Mouse (Mus musculus) stomach, embryonic 14.5 days (tissue): ENCODE data around the gene Eef1b2. TPM values are rescaled to one million over a fixed set of nuclear protein-coding genes. Genes with fewer than 3 reads are reported as not detected.
"Not testable (repeated sequence)": the region's sequence is repeated elsewhere in the genome, so short reads cannot be mapped to it uniquely, and the experiment has no call there.

Source experiments
- ATAC-seq: fragments of 200-750 bp; cut with Nextera tagmentation; 2 replicates; pipeline ENCODE4 v1.8.0; 2017; ENCODE audit warnings: low read depth, moderate TSS enrichment; ENCODE audit not compliant: insufficient number of reproducible peaks, insufficient read depth, low FRiP score
- H3K27ac ChIP-seq: fragments of 300-500 bp; sonication (generic); 2 replicates; pipeline ENCODE4 v1.5.1; 2014; ENCODE audit warnings: mild to moderate bottlenecking, low read length, moderate library complexity, mixed read lengths
- H3K27me3 ChIP-seq: fragments of 300-500 bp; sonication (generic); 2 replicates; pipeline ENCODE4 v1.6.1; 2014; ENCODE audit warnings: low read length, control low read depth, mixed read lengths; ENCODE audit not compliant: control insufficient read depth, insufficient read depth
- H3K36me3 ChIP-seq: fragments of 300-500 bp; sonication (generic); 2 replicates; pipeline ENCODE4 v1.6.1; 2014; ENCODE audit warnings: mild to moderate bottlenecking, control low read depth, low read length, moderate library complexity, mixed read lengths; ENCODE audit not compliant: control insufficient read depth, insufficient read depth
- H3K4me1 ChIP-seq: fragments of 300-500 bp; sonication (generic); 2 replicates; pipeline ENCODE4 v1.6.1; 2014; ENCODE audit warnings: low read length, control low read depth, mixed read lengths; ENCODE audit not compliant: control insufficient read depth, insufficient read depth
- H3K4me2 ChIP-seq: fragments of 300-500 bp; sonication (generic); replicated peaks from 2 replicates; pipeline ENCODE4 v1.6.1; 2014; ENCODE audit warnings: low read depth, low read length, control low read depth
- H3K4me3 ChIP-seq: fragments of 300-500 bp; sonication (generic); 2 replicates; pipeline ENCODE4 v1.5.1; 2014; ENCODE audit warnings: low read depth, low read length, control low read depth
- H3K9ac ChIP-seq: fragments of 300-500 bp; sonication (generic); replicated peaks from 2 replicates; pipeline ENCODE4 v1.6.1; 2014; ENCODE audit warnings: low read depth, mild to moderate bottlenecking, control low read depth, low read length, moderate library complexity, mixed read lengths
- H3K9me3 ChIP-seq: fragments of 300-500 bp; sonication (generic); 2 replicates; pipeline ENCODE4 v1.6.1; 2016; ENCODE audit warnings: low read depth, low read length, control low read depth; ENCODE audit not compliant: control insufficient read depth
- WGBS: fragments of 180-500 bp; shearing (Covaris S2); extraction: QIAGEN DNeasy Blood & Tissue Kit; methylation state at CpG from one replicate; pipeline ENCODE4 v1.1.7; 2014; 5-methylcytosine and 5-hydroxymethylcytosine counted together
- polyA plus RNA-seq: library from polyadenylated mRNA; unstranded; fragments of >200 nt; fragmentation: Nextera tagmentation; extraction: Ambion mirVana; gene quantifications from 2 replicates; pipeline ENCODE4 v1.2.1, GENCODE M21; 2014

Eef1b2 gene
- polyA plus RNA-seq: 670 and 693 TPM in 2 replicates

- H3K27me3 ChIP-seq: no peaks in the 10 kb centered on the region
- H3K27ac ChIP-seq: peak within 1 kb of the TSS; percentile 91
- ATAC-seq: peak; percentile 91
These were observed at the start of gene Eef1b2, which contains the start of gene Ndufs1 for GRCm38 (mm10) chr1:63176604-63177421. Gene Eef1b2 (plus strand): TSS chr1:63176825. Gene Ndufs1 (minus strand): TSS chr1:63176833.

GRCm38 (mm10) chr1:63129273-63129672 is 47.4 kb upstream of the Eef1b2 start:
- Histone ChIP-seq H3K27ac (peak overlapping the region; percentile 21; the same call in 1 of the 2 replicates), H3K4me1 (0 out of 2 replicates have a peak, but pooled peaks cover 2% of the 10 kb centered on the region), H3K4me2 (peak overlapping the region; percentile 25), H3K4me3 (peak overlapping the region; percentile 9; the same call in 1 of the 2 replicates), H3K9me3 (no peaks in the 10 kb centered on the region), H3K36me3 (0 out of 2 replicates have a peak, but pooled peaks cover 10% of the 10 kb centered on the region), H3K27me3 (no peaks in the 10 kb centered on the region), H3K9ac (no peak overlapping the region)
- ATAC-seq: peak; percentile 24; the same call in 1 of the 2 replicates
- WGBS: 45% methylated on average over 3 of the region's 3 CpGs

More at GRCm38 (mm10) chr1:63176604-63177421, at the start of gene Eef1b2, which contains the start of gene Ndufs1:
- Histone ChIP-seq H3K4me1 (peaks cover 10% of the 10 kb centered on the region; the same call in 1 of the 2 replicates), H3K4me3 (peak within 1 kb of the TSS; percentile 68), H3K36me3 (peaks cover 19% of the 10 kb centered on the region), H3K4me2 (peak within 1 kb of the TSS; percentile 67), H3K9me3 (no peaks in the 10 kb centered on the region), H3K9ac (peak within 1 kb of the TSS; percentile 97)
- under 1% methylated on average over 72 of the region's 72 CpGs for WGBS

- 21% methylated on average over 18 of the region's 18 CpGs for WGBS
- H3K27me3 ChIP-seq: no peaks in the 10 kb centered on the region
- H3K36me3 ChIP-seq: 0 out of 2 replicates have a peak, but pooled peaks cover 10% of the 10 kb centered on the region
- peak overlapping the region; percentile 9; the same call in 1 of the 2 replicates for H3K4me3 ChIP-seq
- H3K4me1 ChIP-seq: 0 out of 2 replicates have a peak, but pooled peaks cover 2% of the 10 kb centered on the region
- H3K4me2 ChIP-seq: peak overlapping the region; percentile 25
- no peaks in the 10 kb centered on the region for H3K9me3 ChIP-seq
- H3K27ac ChIP-seq: peak overlapping the region; percentile 6; the same call in 1 of the 2 replicates
- ATAC-seq: peak; percentile 71
- no peak overlapping the region for H3K9ac ChIP-seq
These were observed 46.6 kb upstream of the Eef1b2 start for GRCm38 (mm10) chr1:63129857-63130690.

- Histone ChIP-seq H3K4me1 (0 out of 2 replicates have a peak, but pooled peaks cover 2% of the 10 kb centered on the region), H3K4me3 (no peak overlapping the region), H3K27me3 (no peaks in the 10 kb centered on the region), H3K9ac (no peak overlapping the region), H3K4me2 (no peak overlapping the region), H3K9me3 (no peaks in the 10 kb centered on the region), H3K27ac (no peak overlapping the region), H3K36me3 (0 out of 2 replicates have a peak, but pooled peaks cover 3% of the 10 kb centered on the region)
- no peak for ATAC-seq
- 85% methylated on average over 2 of the region's 2 CpGs for WGBS
These were observed 45.7 kb upstream of the Eef1b2 start for GRCm38 (mm10) chr1:63130883-63131282.

- 0 out of 2 replicates have a peak, but pooled peaks cover 3% of the 10 kb centered on the region for H3K36me3 ChIP-seq
- no peak for ATAC-seq
- WGBS: 91% methylated on average over 11 of the region's 11 CpGs
- H3K9ac ChIP-seq: no peak overlapping the region
- no peaks in the 10 kb centered on the region for H3K9me3 ChIP-seq
- H3K4me2 ChIP-seq: no peak overlapping the region
- H3K4me3 ChIP-seq: no peak overlapping the region
- no peak overlapping the region for H3K27ac ChIP-seq
- 0 out of 2 replicates have a peak, but pooled peaks cover 2% of the 10 kb centered on the region for H3K4me1 ChIP-seq
- no peaks in the 10 kb centered on the region for H3K27me3 ChIP-seq
These were observed 44.9 kb upstream of the Eef1b2 start for GRCm38 (mm10) chr1:63131766-63132165.

GRCm38 (mm10) chr1:63134530-63134929 is 42.1 kb upstream of the Eef1b2 start:
- no peak overlapping the region for H3K4me3 ChIP-seq
- no peaks in the 10 kb centered on the region; the same call in 1 of the 2 replicates for H3K36me3 ChIP-seq
- no peaks in the 10 kb centered on the region for H3K4me1 ChIP-seq
- H3K9ac ChIP-seq: no peak overlapping the region
- H3K27ac ChIP-seq: no peak overlapping the region
- H3K27me3 ChIP-seq: no peaks in the 10 kb centered on the region
- no peak overlapping the region for H3K4me2 ChIP-seq
- no peaks in the 10 kb centered on the region for H3K9me3 ChIP-seq
- 72% methylated on average over 3 of the region's 3 CpGs for WGBS
- ATAC-seq: no peak

- no peak overlapping the region for H3K27ac ChIP-seq
- no peaks in the 10 kb centered on the region for H3K27me3 ChIP-seq
- WGBS: 77% methylated on average over 2 of the region's 2 CpGs
- no peak for ATAC-seq
- no peak overlapping the region for H3K4me2 ChIP-seq
- H3K4me3 ChIP-seq: no peak overlapping the region
- peaks cover 9% of the 10 kb centered on the region; the same call in 1 of the 2 replicates for H3K36me3 ChIP-seq
- H3K4me1 ChIP-seq: no peaks in the 10 kb centered on the region
- H3K9me3 ChIP-seq: no peaks in the 10 kb centered on the region
- no peak overlapping the region for H3K9ac ChIP-seq
These were observed 38.7 kb upstream of the Eef1b2 start for GRCm38 (mm10) chr1:63137971-63138370.

- not testable (repeated sequence) for H3K27me3 ChIP-seq, H3K4me3 ChIP-seq, ATAC-seq, H3K9me3 ChIP-seq, H3K4me2 ChIP-seq, H3K4me1 ChIP-seq, H3K9ac ChIP-seq, H3K27ac ChIP-seq
- peaks cover 13% of the 10 kb centered on the region; the same call in 1 of the 2 replicates for H3K36me3 ChIP-seq
- WGBS: 87% methylated on average over 1 of the region's 1 CpGs
These were observed 38.0 kb upstream of the Eef1b2 start for GRCm38 (mm10) chr1:63138586-63138985.
